Mouse (Mus musculus): Measurements from ENCODE around the gene Il17d. TPM values are rescaled to one million over a fixed set of nuclear protein-coding genes. Genes with fewer than 3 reads are reported as not detected.

The Il17d gene
- total and polyA plus RNA-seq, 3 experiments, result 0.54 to 2.2 TPM; not detected in 1

DNA sequence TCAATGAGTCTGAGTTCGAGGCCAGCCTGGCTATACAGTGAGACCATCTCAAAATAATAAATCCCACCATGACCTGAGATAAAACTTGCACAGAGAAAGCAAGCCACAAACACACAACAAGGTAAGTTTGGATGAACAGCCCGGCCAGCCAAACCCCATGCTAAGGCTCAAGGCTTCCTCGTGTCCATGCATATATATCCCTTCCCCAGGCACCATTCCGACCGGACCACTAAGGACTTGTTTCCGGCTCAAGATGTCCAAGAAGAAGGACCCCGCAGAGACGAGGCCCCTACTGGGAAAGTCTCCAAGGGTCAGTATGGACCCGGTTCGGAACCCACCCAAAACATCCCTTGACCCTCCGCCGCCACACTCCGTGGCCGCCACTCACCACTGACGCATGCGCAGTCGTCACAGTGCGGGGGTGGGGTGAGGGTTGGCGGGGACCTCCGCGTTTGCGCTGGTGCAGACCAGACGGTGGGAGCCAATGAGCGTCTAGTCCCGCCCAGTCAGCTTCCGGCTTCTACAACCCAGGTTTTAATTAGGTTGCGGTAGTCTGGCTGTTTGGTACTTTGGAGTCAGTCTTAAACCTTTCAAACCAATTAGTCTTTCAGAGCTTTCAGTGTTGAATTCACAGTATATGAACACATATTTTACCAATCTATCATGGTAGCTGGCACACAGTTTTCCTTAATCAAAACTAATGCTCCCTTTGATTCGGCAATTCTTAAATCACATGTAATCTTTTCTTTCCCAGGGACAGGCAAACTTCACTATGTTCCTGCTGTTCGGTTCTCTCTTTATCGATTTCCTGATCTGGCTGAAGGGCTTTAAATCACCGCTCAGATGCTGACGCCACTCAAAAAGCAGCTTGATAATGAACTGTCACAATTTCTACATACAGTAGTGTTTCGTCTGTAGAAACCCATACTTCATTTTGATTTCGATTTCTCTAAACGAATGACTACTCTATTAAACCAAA, 46.9 kb downstream of the Il17d start, which contains the start of gene Eef1akmt1 (continued):
- peak; percentile 78 for TF ChIP-seq RCOR1 (IDR thresholded peaks at IDR 0.05; ENCODE audit: low read depth, low read length)
- peak; percentile 52; the same call in 1 of the 2 replicates for TF ChIP-seq MAX (IDR thresholded peaks at IDR 0.05; ENCODE audit: low read length)
- TF ChIP-seq EP300 (IDR thresholded peaks at IDR 0.05; ENCODE audit: low read depth in 1 of 2, low read length in 2 of 2), result no peak; a peak in 1 of 4 replicates
- TF ChIP-seq ETS1 (IDR thresholded peaks at IDR 0.05; ENCODE audit: low read depth, low read length), result 0 out of 2 replicates have a peak, but pooled peaks have one; percentile 25
- TF ChIP-seq CTCF (IDR thresholded peaks at IDR 0.05 in 2 of 3, conservative IDR thresholded peaks at IDR 0.05 in 1 of 3; ENCODE audit: control insufficient read depth in 1 of 3, insufficient read depth in 1 of 3, low read depth in 2 of 3, low read length in 3 of 3, poor library complexity in 1 of 3, severe bottlenecking in 1 of 3), result no peak

DNA sequence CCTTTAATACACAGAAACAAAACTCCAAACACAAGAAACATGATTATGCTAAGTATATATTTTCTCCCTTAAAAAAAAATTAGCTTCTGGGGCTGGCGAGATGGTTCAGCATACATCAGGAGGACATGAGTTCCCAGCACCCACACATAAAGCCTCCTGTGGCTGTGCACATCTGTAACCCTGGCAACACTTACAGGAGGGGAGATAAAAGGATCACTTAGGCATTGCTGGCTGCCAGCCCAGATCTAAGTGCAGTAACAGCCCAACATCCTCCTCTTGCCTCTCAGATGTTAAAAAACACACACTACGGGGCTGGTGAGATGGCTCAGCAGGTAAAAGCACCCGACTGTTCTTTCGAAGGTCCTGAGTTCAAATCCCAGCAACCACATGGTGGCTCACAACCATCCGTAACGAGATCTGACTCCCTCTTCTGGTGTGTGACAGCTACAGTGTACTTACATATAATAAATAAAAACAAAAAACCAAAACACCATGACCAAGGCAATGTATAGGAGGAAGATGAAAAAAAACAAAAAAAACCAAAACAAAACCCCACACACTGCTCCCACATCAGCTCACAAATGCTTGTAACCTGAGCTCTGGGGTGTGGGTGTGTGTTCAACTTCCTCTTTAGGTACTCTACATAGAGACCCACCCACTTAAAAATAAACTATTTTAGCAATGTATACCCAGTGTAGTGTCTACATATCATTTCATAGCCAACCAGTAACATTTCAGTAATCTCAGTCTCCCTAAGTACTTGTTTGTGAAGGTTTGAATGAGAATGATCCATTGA, 50.4 kb downstream of the Il17d start:
- Histone ChIP-seq H3K27ac (ENCODE audit: control insufficient read depth, low read depth, low read length) (peak overlapping the region; percentile 25; the same call in 1 of the 2 replicates), H3K4me1 (ENCODE audit: control insufficient read depth in 1 of 2, insufficient read depth in 2 of 2, low read length in 2 of 2) (peaks cover 6 to 20% of the 10 kb centered on the region in 2 experiments), H3K27me3 (ENCODE audit: control insufficient read depth in 1 of 2, insufficient read depth in 2 of 2, low read length in 2 of 2) (no peaks in the 10 kb centered on the region), H3K79me2 (ENCODE audit: control insufficient read depth, insufficient read depth, low read length, poor library complexity) (no peaks in the 10 kb centered on the region; the same call in 1 of the 2 replicates), H3K9me3 (replicated peaks; ENCODE audit: insufficient read depth, low read length) (no peaks in the 10 kb centered on the region), H3K36me3 (ENCODE audit: control insufficient read depth in 1 of 2, insufficient read depth in 2 of 2, low read length in 2 of 2) (peaks cover 4 to 21% of the 10 kb centered on the region in 2 experiments; a peak in 3 of 4 replicates), H3K9ac (ENCODE audit: control insufficient read depth, low read depth, low read length, poor library complexity, severe bottlenecking) (no peak overlapping the region), H3K4me3 (ENCODE audit: control insufficient read depth in 1 of 2, insufficient read depth in 1 of 2, low read depth in 2 of 2, low read length in 2 of 2) (no peak overlapping the region)
- peak; percentile 91 for DNase-seq (ENCODE audit: low read depth, low spot score)
- TF ChIP-seq CHD1 (IDR thresholded peaks at IDR 0.05; ENCODE audit: low read depth, low read length), result no peak
- peak; percentile 78; the same call in 1 of the 2 replicates for TF ChIP-seq POLR2AphosphoS2 (IDR thresholded peaks at IDR 0.05; ENCODE audit: low read length)
- TF ChIP-seq HCFC1 (IDR thresholded peaks at IDR 0.05; ENCODE audit: low read depth, low read length), result peak; percentile 38; the same call in 1 of the 2 replicates
- peak; percentile 72 for TF ChIP-seq RCOR1 (IDR thresholded peaks at IDR 0.05; ENCODE audit: low read depth, low read length)
- peak; percentile 63; the same call in 1 of the 2 replicates for TF ChIP-seq MXI1 (IDR thresholded peaks at IDR 0.05; ENCODE audit: low read depth, low read length)
- peak; percentile 43; the same call in 1 of the 2 replicates for TF ChIP-seq ELF1 (IDR thresholded peaks at IDR 0.05; ENCODE audit: low read depth, low read length)
- TF ChIP-seq POLR2AphosphoS5 (IDR thresholded peaks at IDR 0.05; ENCODE audit: borderline replicate concordance, low read depth, low read length), result no peak
- 0 out of 2 replicates have a peak, but pooled peaks have one; percentile 43 for TF ChIP-seq TBP (IDR thresholded peaks at IDR 0.05; ENCODE audit: low read depth, low read length)
- TF ChIP-seq SIN3A (IDR thresholded peaks at IDR 0.05; ENCODE audit: low read length), result peak; percentile 60
- peak; percentile 51; the same call in 1 of the 2 replicates for TF ChIP-seq ZNF384 (IDR thresholded peaks at IDR 0.05; ENCODE audit: low read depth, low read length)
- peak; percentile 41; the same call in 1 of the 2 replicates for TF ChIP-seq CHD2 (IDR thresholded peaks at IDR 0.05; ENCODE audit: low read length)
- TF ChIP-seq ZKSCAN1 (IDR thresholded peaks at IDR 0.05; ENCODE audit: low read depth, low read length), result no peak
- no peak for TF ChIP-seq CTCF (IDR thresholded peaks at IDR 0.05 in 2 of 3, conservative IDR thresholded peaks at IDR 0.05 in 1 of 3; ENCODE audit: control insufficient read depth in 1 of 3, insufficient read depth in 1 of 3, low read depth in 2 of 3, low read length in 3 of 3, poor library complexity in 1 of 3, severe bottlenecking in 1 of 3)
- peak; percentile 58; the same call in 1 of the 2 replicates for TF ChIP-seq ETS1 (IDR thresholded peaks at IDR 0.05; ENCODE audit: low read depth, low read length)
- peak; percentile 42; the same call in 1 of the 2 replicates for TF ChIP-seq TCF12 (IDR thresholded peaks at IDR 0.05; ENCODE audit: low read depth, low read length)
- TF ChIP-seq GATA1 (IDR thresholded peaks at IDR 0.05; ENCODE audit: low read depth, low read length), result peak; percentile 86
- TF ChIP-seq EP300 (IDR thresholded peaks at IDR 0.05; ENCODE audit: low read depth in 1 of 2, low read length in 2 of 2), result peak; percentile 54 to 56; a peak in 3 of 4 replicates
